Mouse (Mus musculus) hindbrain, embryonic 14.5 days (tissue): ENCODE measurements around the gene Ptger3. TPM values are rescaled to one million over a fixed set of nuclear protein-coding genes. Genes with fewer than 3 reads are reported as not detected.

Experiments used
- ATAC-seq: fragments of 200-750 bp; cut with Nextera tagmentation; 2 replicates; pipeline ENCODE4 v1.8.0; 2017; ENCODE audit warnings: moderate number of reproducible peaks, mild to moderate bottlenecking, moderate TSS enrichment, moderate library complexity; ENCODE audit not compliant: low FRiP score
- DNase-seq: peaks from one replicate; pipeline ENCODE4 v3.0.0-alpha.2; 2015; ENCODE audit warnings: low spot score
- H3K27ac ChIP-seq: fragments of 300-500 bp; sonication (generic); 2 replicates; pipeline ENCODE4 v1.5.1; 2014; ENCODE audit warnings: mild to moderate bottlenecking, moderate library complexity
- H3K27me3 ChIP-seq: fragments of 300-500 bp; sonication (generic); 2 replicates; pipeline ENCODE4 v1.6.1; 2014; ENCODE audit warnings: mild to moderate bottlenecking, low read length, mixed read lengths; ENCODE audit not compliant: control insufficient read depth, insufficient read depth
- H3K36me3 ChIP-seq: fragments of 300-500 bp; sonication (generic); replicated peaks from 2 replicates; pipeline ENCODE4 v1.6.1; 2014; ENCODE audit not compliant: control insufficient read depth, insufficient read depth
- H3K4me1 ChIP-seq: fragments of 300-500 bp; sonication (generic); replicated peaks from 2 replicates; pipeline ENCODE4 v1.6.1; 2014; ENCODE audit warnings: antibody characterized with exemption, low read length, mixed read lengths; ENCODE audit not compliant: control insufficient read depth, insufficient read depth
- H3K4me2 ChIP-seq: fragments of 300-500 bp; sonication (generic); replicated peaks from 2 replicates; pipeline ENCODE4 v1.6.1; 2014; ENCODE audit warnings: mild to moderate bottlenecking, moderate library complexity
- H3K4me3 ChIP-seq: fragments of 300-500 bp; sonication (generic); replicated peaks from 2 replicates; pipeline ENCODE4 v1.5.1; 2014; ENCODE audit warnings: mild to moderate bottlenecking, low read length
- H3K9ac ChIP-seq: fragments of 300-500 bp; sonication (generic); 2 replicates; pipeline ENCODE4 v1.6.1; 2014
- H3K9me3 ChIP-seq: fragments of 300-500 bp; sonication (generic); 2 replicates; pipeline ENCODE4 v1.6.1; 2016; ENCODE audit warnings: low read length; ENCODE audit not compliant: control insufficient read depth
- WGBS: fragments of 180-500 bp; shearing (Covaris S2); extraction: QIAGEN DNeasy Blood & Tissue Kit; methylation state at CpG from one replicate; pipeline ENCODE4 v1.1.7; 2014; 5-methylcytosine and 5-hydroxymethylcytosine counted together
- polyA plus RNA-seq: library from polyadenylated mRNA; unstranded; fragments of >200 nt; fragmentation: Nextera tagmentation; extraction: Ambion mirVana; gene quantifications from 2 replicates; pipeline ENCODE4 v1.2.1, GENCODE M21; 2014

Gene Ptger3
- polyA plus RNA-seq, 1 experiment from 2014 or later = 7.5 TPM

- H3K9me3 ChIP-seq = no peaks in the 10 kb centered on the region
- no peaks in the 10 kb centered on the region for H3K36me3 ChIP-seq
- H3K9ac ChIP-seq = no peak overlapping the region
- DNase-seq (no peak), ATAC-seq (no peak)
- H3K4me3 ChIP-seq = no peak overlapping the region
- H3K27ac ChIP-seq = no peak overlapping the region
- H3K4me1 ChIP-seq = 0 out of 2 replicates have a peak, but pooled peaks cover 3% of the 10 kb centered on the region
- H3K4me2 ChIP-seq = no peak overlapping the region
- no peaks in the 10 kb centered on the region for H3K27me3 ChIP-seq
- 68% methylated on average over 2 of the region's 2 CpGs for WGBS
These were observed 12.7 kb downstream of the Ptger3 start for GRCm38 (mm10) chr3:157579376-157579775.

GRCm38 (mm10) chr3:157580299-157580698 is 13.6 kb downstream of the Ptger3 start:
- Histone ChIP-seq H3K27ac (no peak overlapping the region), H3K27me3 (no peaks in the 10 kb centered on the region), H3K9me3 (no peaks in the 10 kb centered on the region), H3K4me1 (0 out of 2 replicates have a peak, but pooled peaks cover 3% of the 10 kb centered on the region), H3K4me2 (no peak overlapping the region), H3K36me3 (no peaks in the 10 kb centered on the region), H3K4me3 (no peak overlapping the region), H3K9ac (no peak overlapping the region)
- DNase-seq (no peak), ATAC-seq (no peak)
- WGBS = 73% methylated on average over 4 of the region's 4 CpGs

DNA sequence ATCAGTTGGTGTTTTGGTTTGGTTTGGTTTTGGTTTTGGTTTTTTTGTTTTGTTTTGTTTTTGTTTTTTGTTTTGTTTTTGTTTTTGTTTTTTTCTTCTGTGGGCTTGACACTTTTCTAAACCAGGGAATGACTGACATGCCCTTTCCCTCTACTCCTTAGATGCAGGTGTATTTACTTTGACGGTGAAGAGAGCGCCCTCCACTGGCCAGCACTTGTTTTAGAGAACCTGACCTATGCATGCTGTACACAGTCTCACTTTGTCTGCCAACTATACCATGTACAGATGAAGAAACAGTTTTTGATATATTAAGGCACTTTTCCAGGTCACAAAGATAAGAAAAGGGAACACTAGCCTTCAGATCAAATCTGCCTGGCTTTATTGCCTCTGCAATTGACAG is 15.1 kb downstream of the Ptger3 start:
- Histone ChIP-seq H3K4me3 (no peak overlapping the region), H3K36me3 (no peaks in the 10 kb centered on the region), H3K4me2 (no peak overlapping the region), H3K27ac (no peak overlapping the region), H3K9ac (no peak overlapping the region), H3K27me3 (no peaks in the 10 kb centered on the region), H3K4me1 (0 out of 2 replicates have a peak, but pooled peaks cover 3% of the 10 kb centered on the region), H3K9me3 (no peaks in the 10 kb centered on the region)
- ATAC-seq (no peak), DNase-seq (no peak)
- 23% methylated on average over 2 of the region's 2 CpGs for WGBS

DNA sequence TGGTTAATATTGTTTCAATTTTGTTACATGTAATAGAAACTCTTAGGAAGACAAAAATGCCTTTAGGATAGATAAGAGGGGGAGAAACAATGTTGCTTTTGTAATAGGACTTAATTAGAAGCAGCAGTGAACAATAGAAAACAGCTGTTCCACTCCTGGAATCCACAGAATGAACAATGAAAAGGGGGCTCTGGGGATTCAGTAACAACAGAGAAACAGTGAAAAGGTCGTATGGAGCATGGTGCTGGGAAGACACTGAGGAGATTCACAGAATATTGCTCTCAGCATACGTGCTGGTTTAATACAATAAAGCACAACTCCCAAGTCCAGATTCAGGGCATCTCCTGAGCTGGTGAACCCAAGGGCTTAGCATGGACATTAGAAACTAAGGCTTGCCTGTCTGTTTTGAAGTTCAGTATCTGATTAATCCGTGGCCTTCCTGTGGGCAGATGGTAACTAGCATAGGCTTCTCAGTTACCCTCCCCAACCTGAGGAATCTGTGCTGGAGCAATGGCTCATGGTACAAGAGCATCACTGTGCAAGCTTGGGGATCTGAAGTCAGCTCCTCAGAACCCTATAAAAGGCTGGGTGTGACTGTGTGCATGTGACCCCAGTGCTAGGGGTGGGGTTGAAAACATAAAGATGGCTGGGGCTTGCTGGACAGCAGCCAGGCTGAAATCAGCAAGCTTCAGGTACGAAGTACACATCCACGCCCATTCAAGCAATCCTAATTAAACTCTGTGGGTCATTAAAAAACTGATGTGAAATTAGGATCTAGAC is 16.1 kb downstream of the Ptger3 start:
- Histone ChIP-seq H3K4me3 (no peak overlapping the region), H3K27ac (no peak overlapping the region), H3K27me3 (no peaks in the 10 kb centered on the region), H3K9ac (no peak overlapping the region), H3K4me1 (0 out of 2 replicates have a peak, but pooled peaks cover 3% of the 10 kb centered on the region), H3K9me3 (no peaks in the 10 kb centered on the region), H3K4me2 (no peak overlapping the region), H3K36me3 (no peaks in the 10 kb centered on the region)
- DNase-seq (no peak), ATAC-seq (peak; percentile 37; the same call in 1 of the 2 replicates)
- 46% methylated on average over 5 of the region's 5 CpGs for WGBS

DNA sequence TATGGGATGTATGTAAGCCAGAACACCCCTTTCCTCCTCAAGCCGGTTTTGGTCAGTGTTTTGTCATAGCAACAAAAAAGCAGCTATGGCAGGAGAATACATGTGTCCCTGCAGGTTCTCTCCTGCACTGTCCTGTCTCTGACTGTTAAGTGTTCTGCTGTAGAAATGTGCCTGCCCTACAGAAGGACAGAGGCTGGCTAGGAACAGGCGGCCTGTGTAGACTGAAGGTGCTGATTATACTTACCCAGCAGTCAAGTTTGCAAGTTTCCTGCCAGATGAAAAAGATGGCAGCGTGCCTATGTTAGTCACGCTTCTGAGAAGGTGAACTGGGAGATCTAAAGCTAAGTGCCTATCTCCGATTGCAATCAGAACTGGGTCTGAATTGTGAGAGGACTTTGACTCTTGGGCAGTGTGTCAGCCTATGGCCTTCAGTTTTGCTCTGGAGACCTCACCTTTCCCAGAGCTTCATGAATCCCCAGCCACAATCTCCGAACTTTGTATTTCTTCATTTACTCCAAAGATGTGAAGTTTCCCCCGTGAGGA is 31.2 kb downstream of the Ptger3 start:
- no peaks in the 10 kb centered on the region for H3K9me3 ChIP-seq

GRCm38 (mm10) chr3:157604684-157605410 is 38.2 kb downstream of the Ptger3 start:
- H3K9me3 ChIP-seq = no peaks in the 10 kb centered on the region
- DNase-seq (no peak), ATAC-seq (no peak)
- H3K9ac ChIP-seq = no peak overlapping the region
- no peaks in the 10 kb centered on the region for H3K36me3 ChIP-seq
- no peak overlapping the region for H3K27ac ChIP-seq
- H3K4me3 ChIP-seq = no peak overlapping the region
- no peaks in the 10 kb centered on the region for H3K4me1 ChIP-seq
- no peaks in the 10 kb centered on the region for H3K27me3 ChIP-seq
- WGBS = 87% methylated on average over 6 of the region's 6 CpGs
- H3K4me2 ChIP-seq = no peak overlapping the region

More for the DNA sequence above, 31.2 kb downstream of the Ptger3 start:
- no peak overlapping the region for H3K4me3 ChIP-seq
- H3K4me1 ChIP-seq = no peaks in the 10 kb centered on the region
- no peak for ATAC-seq
- H3K4me2 ChIP-seq = no peak overlapping the region
- 86% methylated on average over 7 of the region's 7 CpGs for WGBS
- no peak overlapping the region for H3K9ac ChIP-seq
- no peak for DNase-seq
- no peaks in the 10 kb centered on the region for H3K36me3 ChIP-seq
- H3K27ac ChIP-seq = no peak overlapping the region
- no peaks in the 10 kb centered on the region for H3K27me3 ChIP-seq

DNA sequence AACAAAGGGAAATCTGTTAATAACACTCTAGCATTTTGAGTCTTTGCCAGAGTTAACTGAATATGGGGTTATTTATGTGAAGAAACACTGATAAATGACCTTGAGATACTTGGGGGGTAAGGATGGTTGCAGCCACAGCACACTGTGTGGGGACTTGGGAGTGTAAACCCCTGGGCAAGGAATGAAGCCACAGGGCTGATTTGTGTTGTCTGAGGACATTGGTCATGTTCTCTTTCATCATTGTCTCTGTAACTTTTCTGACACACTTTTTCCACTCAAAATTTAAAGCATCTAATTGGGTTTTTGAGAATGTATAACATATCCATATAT is 38.7 kb downstream of the Ptger3 start:
- H3K4me1 ChIP-seq = no peaks in the 10 kb centered on the region
- ATAC-seq = no peak
- H3K9me3 ChIP-seq = no peaks in the 10 kb centered on the region

GRCm38 (mm10) chr3:157613542-157613941 is 46.9 kb downstream of the Ptger3 start:
- Histone ChIP-seq H3K4me3 (no peak overlapping the region), H3K9me3 (no peaks in the 10 kb centered on the region), H3K27me3 (no peaks in the 10 kb centered on the region), H3K9ac (no peak overlapping the region), H3K36me3 (no peaks in the 10 kb centered on the region), H3K27ac (no peak overlapping the region), H3K4me2 (no peak overlapping the region), H3K4me1 (no peaks in the 10 kb centered on the region)
- ATAC-seq = no peak
- WGBS = 56% methylated on average over 1 of the region's 1 CpGs
- DNase-seq = no peak

More for the DNA sequence above, 38.7 kb downstream of the Ptger3 start:
- Histone ChIP-seq H3K27ac (no peak overlapping the region), H3K36me3 (no peaks in the 10 kb centered on the region), H3K9ac (no peak overlapping the region), H3K4me2 (no peak overlapping the region), H3K4me3 (no peak overlapping the region), H3K27me3 (no peaks in the 10 kb centered on the region)
- no peak for DNase-seq

GRCm38 (mm10) chr3:157616949-157617348 is 50.3 kb downstream of the Ptger3 start:
- Histone ChIP-seq H3K4me1 (no peaks in the 10 kb centered on the region), H3K4me2 (no peak overlapping the region), H3K9me3 (no peaks in the 10 kb centered on the region), H3K27me3 (no peaks in the 10 kb centered on the region), H3K4me3 (no peak overlapping the region), H3K9ac (no peak overlapping the region), H3K27ac (no peak overlapping the region), H3K36me3 (no peaks in the 10 kb centered on the region)
- DNase-seq (no peak), ATAC-seq (no peak)
